Mouse (Mus musculus): ENCODE data around the gene 4930564D02Rik.
A peak's percentile ranks its signal among the peaks of the same experiment; 100 is the strongest.

The 4930564D02Rik gene

GRCm38 (mm10) chr3:105066544-105066943 lies at the start of gene 4930564D02Rik:
TSS of gene 4930564D02Rik (plus strand) at chr3:105066844.
- no peak for DNase-seq

DNA sequence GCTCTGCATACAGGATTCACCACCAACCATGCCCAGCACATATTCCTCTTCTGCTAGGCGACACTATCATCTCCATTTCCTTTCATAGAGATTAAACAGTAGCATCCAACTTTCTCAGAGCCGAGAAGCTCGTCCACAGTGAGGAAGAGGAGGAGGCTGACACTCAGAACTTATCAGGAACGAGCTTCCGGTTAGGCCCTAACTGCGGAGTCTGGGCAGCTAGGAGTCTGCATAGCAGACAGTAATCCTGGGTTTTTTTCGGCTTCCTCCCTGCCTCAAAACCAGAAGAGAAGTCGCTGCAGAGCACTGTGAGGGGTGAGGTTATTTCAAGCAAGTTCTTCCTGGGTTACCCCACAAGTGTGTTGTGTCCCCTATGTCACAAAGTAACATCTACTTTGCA lies 49.3 kb upstream of the 4930564D02Rik start:
- DNase-seq, result no peak

DNA sequence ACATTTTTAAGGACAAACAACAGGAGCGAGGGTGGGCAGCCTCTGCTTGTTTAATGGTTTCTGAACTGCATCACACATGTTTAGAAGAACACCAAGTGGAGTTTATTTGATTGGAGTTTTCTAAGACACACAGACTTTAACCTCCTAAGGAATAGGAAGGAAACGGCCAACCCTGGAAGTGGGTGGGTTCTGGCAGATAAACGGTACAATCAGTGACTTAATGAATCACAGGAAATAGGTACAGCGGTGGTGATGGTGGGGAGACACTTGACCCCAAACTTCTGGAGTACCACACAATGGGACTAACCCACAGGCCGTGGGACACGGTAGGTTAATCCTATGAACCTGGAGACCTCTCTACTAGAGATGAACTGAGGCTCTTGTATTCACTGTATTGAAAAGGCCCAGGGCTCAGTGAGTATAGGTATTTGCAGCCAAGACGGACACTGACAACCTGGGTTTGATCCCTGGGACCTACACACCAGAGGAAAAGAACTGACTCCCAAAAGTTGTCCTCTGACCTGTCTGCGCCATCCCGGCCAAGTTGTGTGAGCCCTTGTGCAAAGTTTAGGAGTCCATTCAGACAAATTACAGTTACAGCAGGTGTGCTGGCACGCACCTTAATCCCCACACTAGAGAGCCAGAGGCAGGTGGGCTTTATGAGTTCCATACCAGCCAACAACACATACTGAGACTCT lies 48.4 kb upstream of the 4930564D02Rik start:
- no peak for DNase-seq

GRCm38 (mm10) chr3:105018783-105019105 lies 47.9 kb upstream of the 4930564D02Rik start:
- no peak for DNase-seq

- no peak for DNase-seq
Observed at GRCm38 (mm10) chr3:105019826-105020692, 46.6 kb upstream of the 4930564D02Rik start.

- no peak for DNase-seq
Observed at GRCm38 (mm10) chr3:105023371-105024005, 43.2 kb upstream of the 4930564D02Rik start.

- no peak for DNase-seq
Observed at GRCm38 (mm10) chr3:105036281-105036847, 30.3 kb upstream of the 4930564D02Rik start.

GRCm38 (mm10) chr3:105037240-105037770 lies 29.3 kb upstream of the 4930564D02Rik start:
- no peak for DNase-seq

- peak; percentile 41 for DNase-seq
Observed at GRCm38 (mm10) chr3:105040002-105040401, 26.6 kb upstream of the 4930564D02Rik start.

DNA sequence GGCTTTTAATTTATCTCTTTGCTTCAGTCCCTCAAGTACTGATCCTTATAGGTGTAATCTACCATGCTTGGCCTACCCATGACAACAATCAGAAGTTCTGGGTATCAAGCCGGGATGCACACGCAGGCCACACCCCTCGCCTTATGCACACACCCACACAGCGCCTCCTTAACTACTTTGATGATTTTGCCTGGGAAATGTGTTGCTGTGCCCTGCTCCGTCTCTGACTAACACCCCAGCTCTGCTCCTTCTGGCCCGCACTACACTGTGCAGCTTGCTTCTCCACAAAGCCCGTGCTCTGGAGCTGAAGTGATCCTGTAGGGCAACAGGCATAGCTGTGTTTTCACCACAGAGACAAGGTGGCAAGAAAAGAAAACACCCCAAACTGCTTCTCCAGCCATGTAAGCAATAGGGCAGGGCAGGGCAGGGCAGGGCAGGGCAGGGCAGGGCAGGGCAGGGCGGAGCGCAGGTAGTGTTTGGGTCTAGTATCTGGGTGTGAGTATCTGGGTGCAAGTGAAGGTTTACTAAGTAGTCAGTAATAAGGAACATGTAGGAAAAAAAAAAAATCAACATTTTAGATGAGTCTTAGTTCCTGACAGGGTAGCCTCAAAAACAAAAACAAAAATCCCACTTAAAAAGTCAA lies 25.5 kb upstream of the 4930564D02Rik start:
- no peak for DNase-seq

DNA sequence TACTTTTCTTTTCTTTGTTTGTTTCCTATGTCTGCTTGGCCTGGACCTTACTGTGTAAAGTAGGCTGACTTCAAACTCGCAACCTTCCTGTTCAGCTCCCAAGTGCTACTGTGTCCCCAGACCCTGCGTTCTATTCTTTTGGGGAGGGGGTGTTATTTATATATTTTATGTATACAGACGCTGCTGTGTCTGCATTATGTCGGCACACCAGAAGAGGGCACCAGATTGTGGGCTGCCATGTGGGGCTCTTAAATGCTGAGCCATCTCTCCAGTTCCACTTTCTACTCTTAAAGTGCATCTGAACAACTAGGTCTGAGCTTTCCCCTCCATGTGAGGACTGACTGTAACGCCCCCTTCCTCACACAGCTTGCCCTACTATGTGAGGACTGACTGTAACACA lies 22.9 kb upstream of the 4930564D02Rik start:
- no peak for DNase-seq

GRCm38 (mm10) chr3:105046870-105047269 lies 19.8 kb upstream of the 4930564D02Rik start:
- no peak for DNase-seq

DNA sequence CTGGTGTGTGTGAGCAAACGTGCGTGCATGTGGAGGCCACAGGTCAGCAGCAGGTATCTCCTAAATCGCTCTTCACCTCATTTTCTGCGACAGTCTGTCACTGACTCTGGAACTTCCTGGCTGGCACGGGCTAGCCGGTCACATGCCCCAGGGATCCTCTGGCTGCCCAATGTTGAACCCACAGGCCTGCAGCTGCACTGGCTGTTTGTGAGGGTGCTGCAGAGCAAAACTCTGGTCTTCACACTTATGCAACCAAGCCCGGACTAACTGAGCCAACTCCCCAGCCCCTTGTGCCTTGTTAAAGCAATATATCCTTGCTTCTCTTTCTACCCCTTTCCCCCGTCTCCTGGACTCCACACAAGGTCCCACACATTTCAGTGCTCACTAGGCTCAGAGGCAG lies 19.0 kb upstream of the 4930564D02Rik start:
- DNase-seq, result no peak

DNA sequence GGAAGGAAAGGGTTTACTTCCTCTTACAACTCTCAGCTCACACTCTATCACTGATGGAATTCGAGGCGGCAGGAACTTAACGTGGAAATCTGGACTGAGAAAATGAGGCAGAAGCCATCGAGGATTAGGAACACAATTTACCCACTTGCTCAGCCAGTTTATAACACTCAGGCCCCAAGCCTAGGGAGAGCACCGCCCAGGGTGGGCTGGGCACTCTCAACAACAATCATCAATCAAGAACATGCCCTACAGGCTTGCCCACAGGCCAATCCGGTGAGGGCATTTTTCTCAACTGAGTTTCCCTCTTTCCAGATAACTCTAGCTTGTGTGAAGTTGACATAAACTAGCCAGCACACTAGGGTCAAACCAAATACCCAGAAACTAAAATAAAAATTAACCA lies 16.8 kb upstream of the 4930564D02Rik start:
- DNase-seq, result no peak

DNA sequence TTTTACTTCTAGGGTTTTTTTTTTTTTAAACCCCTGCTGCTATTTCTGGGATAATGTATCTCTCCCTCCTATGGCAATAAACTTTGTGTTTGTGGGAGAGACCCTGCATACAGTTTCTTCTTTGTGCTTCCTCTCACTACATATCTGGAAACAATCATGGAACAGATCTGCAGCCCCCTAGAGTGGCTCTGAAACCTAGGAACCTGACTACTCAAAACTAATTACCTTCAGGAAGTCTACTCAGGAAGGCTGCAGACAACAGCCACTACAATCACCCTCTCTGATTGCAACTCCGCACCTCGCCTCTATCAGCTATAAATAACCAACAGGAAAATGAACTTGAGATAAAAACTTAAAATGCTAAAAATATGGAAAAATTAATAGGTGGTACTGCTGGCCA lies 15.5 kb upstream of the 4930564D02Rik start:
- DNase-seq, result no peak

- no peak for DNase-seq
Observed at GRCm38 (mm10) chr3:105052171-105052936, 14.3 kb upstream of the 4930564D02Rik start.

GRCm38 (mm10) chr3:105052937-105053697 lies 13.5 kb upstream of the 4930564D02Rik start, which contains the start of gene Cttnbp2nl:
TSS of gene Cttnbp2nl (minus strand) at chr3:105053146.
- peak; percentile 99 for DNase-seq

DNA sequence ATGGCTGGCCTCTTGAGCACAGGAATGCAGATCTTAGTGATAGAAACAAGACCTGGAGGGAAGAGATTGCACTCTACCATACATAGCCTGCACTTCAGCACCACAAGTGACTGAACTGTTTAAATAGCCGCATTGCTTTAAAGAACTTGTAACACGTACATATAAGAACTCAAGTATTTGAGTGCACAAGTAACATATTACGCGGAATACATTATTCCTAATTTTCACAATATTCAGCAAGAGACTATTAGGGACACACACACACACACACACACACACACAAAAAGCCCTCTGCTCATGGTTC lies 13.0 kb upstream of the 4930564D02Rik start:
- DNase-seq, result no peak

- no peak for DNase-seq
Observed at GRCm38 (mm10) chr3:105054952-105055351, 11.7 kb upstream of the 4930564D02Rik start.

DNA sequence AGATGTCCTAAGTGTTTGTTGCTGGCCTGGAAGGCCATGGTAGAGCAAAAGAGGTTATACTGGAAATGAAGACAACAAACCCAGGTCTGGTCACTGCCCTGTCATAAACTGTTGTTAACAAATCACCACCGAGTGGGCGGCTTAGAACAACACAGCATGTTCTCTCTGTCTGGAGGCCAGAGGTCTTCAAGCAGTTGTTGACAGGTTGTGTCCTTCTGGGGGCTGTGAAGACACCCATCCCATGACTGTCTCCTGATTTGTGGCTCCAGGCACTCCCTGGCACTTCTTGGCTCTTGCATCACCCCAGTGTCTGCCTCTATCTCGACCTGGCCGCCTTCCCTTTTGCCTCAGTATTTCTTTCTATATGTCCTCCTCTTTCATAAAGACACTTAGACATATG lies 11.0 kb upstream of the 4930564D02Rik start:
- DNase-seq, result no peak
